Comparison of ENCODE assay signal across 8 mouse cellular contexts in genomic region chr12:110498283-110499224, GRCm38 (mm10). TPM values are rescaled to one million over a fixed set of nuclear protein-coding genes. Genes with fewer than 3 reads are reported as not detected.
DNase-seq lines count a peak whose midpoint lies in the region; ATAC-seq and TF ChIP-seq lines count a peak whose summit lies in the region.

No protein-coding gene starts in this region.

- TF ChIP-seq EP300 in lung, postnatal 0 days (IDR thresholded peaks at IDR 0.05), result no peak

- no peak for DNase-seq in layer of hippocampus, adult 2 months (ENCODE audit: low spot score in 2 of 2)
- no peak for DNase-seq in layer of hippocampus, adult 8-10 months (ENCODE audit: low spot score in 2 of 2)
- DNase-seq in lung, postnatal 0 days (ENCODE audit: low spot score), result peak; percentile 51
- no peak for DNase-seq in right cerebral cortex, adult 18-20 months
- no peak for DNase-seq in thymus, postnatal 10 days (ENCODE audit: low spot score in 2 of 2)
- no peak for DNase-seq in Muller cell, postnatal 12 days (ENCODE audit: inconsistent ontology term)

- no peaks in the 10 kb centered on the region for H3K36me3 ChIP-seq in lung, postnatal 0 days (ENCODE audit: insufficient read depth, low read length)

- no peaks in the 10 kb centered on the region for H3K9me3 ChIP-seq in lung, postnatal 0 days (ENCODE audit: low read length)

- WGBS in lung, postnatal 0 days, result 62% methylated on average over 22 of the region's 22 CpGs

- peak overlapping the region; percentile 42 for H3K4me2 ChIP-seq in lung, postnatal 0 days (replicated peaks; ENCODE audit: low read depth, low read length)

- peak; percentile 16 for ATAC-seq in activated CD4-positive, CD25-positive, alpha-beta regulatory T cell, adult 4 months
- peak; percentile 81 for ATAC-seq in erythroid progenitor cell, adult 5-6 weeks (replicated peaks; ENCODE audit: low FRiP score, poor library complexity, severe bottlenecking)
- ATAC-seq in lung, postnatal 0 days, result peak; percentile 21; the same call in 1 of the 2 replicates

- H3K27ac ChIP-seq in layer of hippocampus, adult 2 months, result peak overlapping the region; percentile 73
- peak overlapping the region; percentile 83 for H3K27ac ChIP-seq in lung, postnatal 0 days (ENCODE audit: low read length)

- TF ChIP-seq CTCF in layer of hippocampus, adult 2 months (conservative IDR thresholded peaks at IDR 0.05), result no peak
- no peak for TF ChIP-seq CTCF in lung, postnatal 0 days (IDR thresholded peaks at IDR 0.05)

- H3K27me3 ChIP-seq in lung, postnatal 0 days (replicated peaks; ENCODE audit: insufficient read depth, low read length), result no peaks in the 10 kb centered on the region

- peak overlapping the region; percentile 11; the same call in 1 of the 2 replicates for H3K4me3 ChIP-seq in layer of hippocampus, adult 2 months
- no peak overlapping the region for H3K4me3 ChIP-seq in lung, postnatal 0 days (ENCODE audit: low read depth, low read length)

- peaks cover 15% of the 10 kb centered on the region for H3K4me1 ChIP-seq in lung, postnatal 0 days (ENCODE audit: insufficient read depth, low read depth, low read length)

- H3K9ac ChIP-seq in lung, postnatal 0 days (replicated peaks; ENCODE audit: low read depth), result no peak overlapping the region

RNA-seq across cellular contexts. Expression of gene Ppp2r5c, which starts 51.6 kb away (rescaled TPM):
- total RNA-seq in layer of hippocampus, adult 2 months (2021), result 100 to 1,000 TPM; 243 to 252 TPM
- 100 to 1,000 TPM; 227 to 249 (median 241) TPM for total RNA-seq in layer of hippocampus, adult 8-10 months (2022)
- 100 to 1,000 TPM; 583 to 590 TPM for polyA plus RNA-seq in activated CD4-positive, CD25-positive, alpha-beta regulatory T cell, adult 4 months (2017; shearing (Covaris generic))
- total RNA-seq in erythroid progenitor cell, adult 5-6 weeks (2015; ENCODE audit: low replicate concordance), result 65.2 and 80.1 TPM in 2 replicates
- total RNA-seq in erythroid progenitor cell, adult 5-6 weeks (2017; ENCODE audit: low replicate concordance), result 113 and 118 TPM in 2 replicates
- polyA plus RNA-seq in lung, postnatal 0 days (2015; fragmentation: Nextera tagmentation; extraction: Ambion mirVana), result 102 and 105 TPM in 2 replicates

Comparison
In these comparisons a context has a peak if more than half of its experiments do, and no peak if none do; other contexts are left out.
1. ATAC-seq: peak in every context shown above with its lines; median percentile 81 in erythroid progenitor cell, adult 5-6 weeks; 21 in lung, postnatal 0 days; 16 in activated CD4-positive, CD25-positive, alpha-beta regulatory T cell, adult 4 months.